Mouse (Mus musculus) limb, embryonic 14.5 days (tissue): ENCODE measurements around the gene Fat3. TPM values are rescaled to one million over a fixed set of nuclear protein-coding genes. Genes with fewer than 3 reads are reported as not detected.

Source experiments
- ATAC-seq: fragments of 200-750 bp; cut with Nextera tagmentation; 2 replicates; pipeline ENCODE4 v1.8.0; 2017; ENCODE audit warnings: low read depth, moderate number of reproducible peaks, moderate TSS enrichment; ENCODE audit not compliant: low FRiP score
- DNase-seq: peaks from one replicate; pipeline ENCODE4 v3.0.0-alpha.2; 2015; ENCODE audit warnings: low spot score
- H3K27ac ChIP-seq: fragments of 300-500 bp; sonication (generic); replicated peaks from 2 replicates; pipeline ENCODE4 v1.5.1; 2014; ENCODE audit warnings: low read depth, mild to moderate bottlenecking, low read length, moderate library complexity, mixed read lengths
- H3K27me3 ChIP-seq: fragments of 300-500 bp; sonication (generic); 2 replicates; pipeline ENCODE4 v1.6.1; 2014; ENCODE audit warnings: low read length, mixed read lengths; ENCODE audit not compliant: control insufficient read depth, insufficient read depth
- H3K36me3 ChIP-seq: fragments of 300-500 bp; sonication (generic); 2 replicates; pipeline ENCODE4 v1.6.1; 2014; ENCODE audit warnings: mild to moderate bottlenecking, low read length, moderate library complexity, mixed read lengths; ENCODE audit not compliant: control insufficient read depth, insufficient read depth
- H3K4me1 ChIP-seq: fragments of 300-500 bp; sonication (generic); 2 replicates; pipeline ENCODE4 v1.6.1; 2014; ENCODE audit warnings: antibody characterized with exemption, low read length, mixed read lengths; ENCODE audit not compliant: control insufficient read depth, insufficient read depth
- H3K4me2 ChIP-seq: fragments of 300-500 bp; sonication (generic); replicated peaks from 2 replicates; pipeline ENCODE4 v1.6.1; 2014; ENCODE audit warnings: low read depth, mild to moderate bottlenecking, low read length, moderate library complexity; ENCODE audit not compliant: severe bottlenecking
- H3K4me3 ChIP-seq: fragments of 300-500 bp; sonication (generic); replicated peaks from 2 replicates; pipeline ENCODE4 v1.5.1; 2014; ENCODE audit warnings: low read length
- H3K9ac ChIP-seq: fragments of 300-500 bp; sonication (generic); 2 replicates; pipeline ENCODE4 v1.6.1; 2014; ENCODE audit warnings: mild to moderate bottlenecking, low read depth, low read length, moderate library complexity; ENCODE audit not compliant: severe bottlenecking
- H3K9me3 ChIP-seq: fragments of 300-500 bp; sonication (generic); 2 replicates; pipeline ENCODE4 v1.6.1; 2016; ENCODE audit warnings: low read length; ENCODE audit not compliant: control insufficient read depth
- POLR2A ChIP-seq: fragments of 200-500 bp; IDR thresholded peaks from 2 replicates; pipeline ENCODE4 v1.8.0; 2012; ENCODE audit warnings: inconsistent platforms, mild to moderate bottlenecking, moderate library complexity, borderline replicate concordance; ENCODE audit not compliant: insufficient read depth, insufficient read length; ENCODE audit errors: extremely low read depth
- WGBS: fragments of 180-500 bp; shearing (Covaris S2); extraction: QIAGEN DNeasy Blood & Tissue Kit; methylation state at CpG from one replicate; pipeline ENCODE4 v1.1.7; 2014; 5-methylcytosine and 5-hydroxymethylcytosine counted together
- polyA plus RNA-seq, 2 experiments: library from polyadenylated mRNA; depleted of rRNA in 1 of 2; stranded (reverse) in 1 of 2; unstranded in 1 of 2; fragments of >200 nt; fragmentation: Nextera tagmentation in 1 of 2; extraction: Ambion mirVana in 1 of 2; gene quantifications; 2 replicates each; pipeline versions ENCODE4 v1.2.1 to v1.2.3; 2012 to 2014

Gene Fat3
- polyA plus RNA-seq, 2 experiments, result 5.4 to 9.2 TPM

DNA sequence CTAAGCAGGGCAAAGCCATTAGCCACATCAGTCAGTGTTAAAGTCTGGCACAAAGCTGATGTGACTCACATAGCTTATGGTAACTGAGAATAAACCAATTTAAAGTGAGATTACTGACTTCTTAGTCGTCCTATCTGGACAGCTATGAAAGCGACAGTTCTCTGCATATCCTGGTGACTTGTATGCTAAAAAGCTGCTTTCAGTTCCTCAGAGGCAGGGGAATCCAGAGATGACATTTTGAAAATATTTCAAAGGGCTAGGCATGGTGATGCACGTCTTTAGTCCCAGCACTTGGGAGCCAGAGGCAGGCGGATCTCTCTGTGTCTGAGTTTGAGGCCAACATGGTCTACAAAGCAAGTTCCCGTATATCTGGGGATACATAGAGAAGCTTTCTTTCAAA lies 272.2 kb downstream of the Fat3 start:
- no peaks in the 10 kb centered on the region for H3K4me1 ChIP-seq
- no peak overlapping the region for H3K4me2 ChIP-seq
- no peak overlapping the region for H3K4me3 ChIP-seq
- 83% methylated on average over 5 of the region's 5 CpGs for WGBS
- TF ChIP-seq POLR2A, result no peak
- H3K27ac ChIP-seq, result no peak overlapping the region
- no peaks in the 10 kb centered on the region for H3K36me3 ChIP-seq
- H3K9me3 ChIP-seq, result no peaks in the 10 kb centered on the region
- ATAC-seq (no peak), DNase-seq (no peak)
- H3K9ac ChIP-seq, result no peak overlapping the region
- H3K27me3 ChIP-seq, result no peaks in the 10 kb centered on the region

DNA sequence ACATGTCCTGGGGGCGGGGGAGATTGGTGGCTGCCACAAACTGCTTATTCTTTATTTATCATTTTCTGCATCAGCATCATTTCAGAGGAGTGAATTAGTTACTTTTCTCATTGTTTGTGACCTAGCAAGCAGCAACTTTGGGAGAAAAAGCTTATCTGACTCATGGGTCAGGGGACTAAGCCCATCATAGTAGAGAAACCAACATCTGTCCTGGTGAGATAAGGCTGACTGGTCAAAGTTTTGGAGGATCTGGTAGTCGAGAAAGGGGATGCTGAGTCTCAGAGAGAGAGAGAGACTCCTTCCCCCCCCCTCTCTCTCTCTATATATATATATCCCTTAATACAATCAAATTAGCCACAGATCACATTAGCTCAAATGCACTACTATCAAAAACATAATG lies 273.7 kb downstream of the Fat3 start:
- DNase-seq, result no peak
- WGBS, result 74% methylated on average over 2 of the region's 2 CpGs
- H3K36me3 ChIP-seq, result no peaks in the 10 kb centered on the region
- no peak overlapping the region for H3K4me2 ChIP-seq
- no peak for TF ChIP-seq POLR2A
- H3K9me3 ChIP-seq, result no peaks in the 10 kb centered on the region
- H3K4me1 ChIP-seq, result no peaks in the 10 kb centered on the region
- no peak overlapping the region for H3K9ac ChIP-seq
- H3K27me3 ChIP-seq, result no peaks in the 10 kb centered on the region
- no peak for ATAC-seq
- H3K4me3 ChIP-seq, result no peak overlapping the region
- no peak overlapping the region for H3K27ac ChIP-seq

DNA sequence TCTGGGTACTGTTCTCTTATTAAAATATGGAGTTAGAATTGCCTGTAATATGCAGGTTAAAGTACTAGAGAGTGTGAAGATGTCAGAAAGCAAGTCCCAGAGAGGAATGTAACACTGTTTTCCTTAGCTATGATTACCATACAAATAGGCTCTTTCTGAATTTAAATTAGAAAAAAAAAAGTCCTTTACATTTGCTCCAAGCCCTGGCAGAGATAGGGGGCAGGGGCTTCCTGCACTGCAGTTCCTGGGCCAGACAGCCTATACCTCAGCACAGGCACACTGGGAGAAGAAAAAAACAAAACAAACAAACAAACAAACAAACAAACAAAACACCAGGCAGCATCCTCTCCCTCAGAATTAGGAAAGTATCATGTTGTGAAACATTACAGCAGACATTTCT lies 274.5 kb downstream of the Fat3 start:
- Histone ChIP-seq H3K27me3 (no peaks in the 10 kb centered on the region), H3K27ac (no peak overlapping the region), H3K4me2 (no peak overlapping the region), H3K9me3 (no peaks in the 10 kb centered on the region), H3K4me1 (no peaks in the 10 kb centered on the region), H3K9ac (no peak overlapping the region), H3K4me3 (no peak overlapping the region), H3K36me3 (no peaks in the 10 kb centered on the region)
- no peak for DNase-seq
- no peak for TF ChIP-seq POLR2A
- ATAC-seq, result no peak

DNA sequence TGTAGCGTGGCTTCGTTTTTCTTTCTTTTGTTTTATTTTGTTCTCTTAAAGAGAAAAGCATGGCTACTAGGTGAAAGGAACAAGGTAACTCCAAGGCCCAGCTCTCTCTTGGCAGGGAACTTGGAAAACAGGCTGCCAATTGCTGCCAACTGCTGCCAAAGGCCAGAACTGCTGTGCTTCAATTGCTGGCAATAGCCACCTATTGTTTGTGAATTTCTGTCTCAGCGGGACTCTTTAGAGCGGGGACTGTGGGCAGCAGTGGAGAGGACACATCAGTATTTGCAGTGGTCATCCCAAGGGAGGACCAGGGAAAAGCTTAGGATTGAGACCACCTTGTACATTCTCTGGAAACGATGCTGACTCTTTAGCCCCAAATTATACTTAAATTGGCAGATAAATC lies 279.2 kb downstream of the Fat3 start:
- no peak overlapping the region for H3K27ac ChIP-seq
- no peak overlapping the region for H3K9ac ChIP-seq
- TF ChIP-seq POLR2A, result no peak
- no peak for ATAC-seq
- no peak overlapping the region for H3K4me2 ChIP-seq
- H3K27me3 ChIP-seq, result no peaks in the 10 kb centered on the region
- H3K9me3 ChIP-seq, result no peaks in the 10 kb centered on the region
- no peak for DNase-seq
- 68% methylated on average over 5 of the region's 5 CpGs for WGBS
- H3K4me1 ChIP-seq, result no peaks in the 10 kb centered on the region
- no peak overlapping the region for H3K4me3 ChIP-seq
- no peaks in the 10 kb centered on the region for H3K36me3 ChIP-seq

DNA sequence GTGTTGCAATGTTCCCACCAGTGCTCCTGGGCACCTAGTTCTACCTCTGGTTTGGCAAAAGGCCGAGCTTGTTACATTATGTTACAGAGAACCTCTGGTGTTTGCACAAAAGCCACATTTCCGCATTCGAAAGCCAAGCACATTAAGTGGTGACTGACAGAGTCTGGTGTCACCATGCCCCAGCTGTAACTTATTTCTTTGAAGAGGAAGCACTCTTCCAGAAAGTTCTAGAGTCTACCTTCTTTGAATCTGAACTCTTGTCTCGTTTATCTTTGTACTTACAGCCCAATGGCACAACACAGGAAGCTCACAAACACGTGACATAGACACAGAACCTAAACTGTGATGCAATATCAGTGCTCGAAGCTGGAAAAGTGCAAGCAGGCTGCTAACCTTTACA lies 284.9 kb downstream of the Fat3 start:
- 45% methylated on average over 6 of the region's 6 CpGs for WGBS
- no peak overlapping the region for H3K9ac ChIP-seq
- no peak for ATAC-seq
- no peak overlapping the region for H3K4me3 ChIP-seq
- no peaks in the 10 kb centered on the region for H3K27me3 ChIP-seq
- no peaks in the 10 kb centered on the region for H3K36me3 ChIP-seq
- no peak overlapping the region for H3K27ac ChIP-seq
- no peak overlapping the region for H3K4me2 ChIP-seq
- no peaks in the 10 kb centered on the region for H3K9me3 ChIP-seq
- DNase-seq, result no peak
- H3K4me1 ChIP-seq, result peaks cover 7% of the 10 kb centered on the region; the same call in 1 of the 2 replicates
- TF ChIP-seq POLR2A, result no peak

DNA sequence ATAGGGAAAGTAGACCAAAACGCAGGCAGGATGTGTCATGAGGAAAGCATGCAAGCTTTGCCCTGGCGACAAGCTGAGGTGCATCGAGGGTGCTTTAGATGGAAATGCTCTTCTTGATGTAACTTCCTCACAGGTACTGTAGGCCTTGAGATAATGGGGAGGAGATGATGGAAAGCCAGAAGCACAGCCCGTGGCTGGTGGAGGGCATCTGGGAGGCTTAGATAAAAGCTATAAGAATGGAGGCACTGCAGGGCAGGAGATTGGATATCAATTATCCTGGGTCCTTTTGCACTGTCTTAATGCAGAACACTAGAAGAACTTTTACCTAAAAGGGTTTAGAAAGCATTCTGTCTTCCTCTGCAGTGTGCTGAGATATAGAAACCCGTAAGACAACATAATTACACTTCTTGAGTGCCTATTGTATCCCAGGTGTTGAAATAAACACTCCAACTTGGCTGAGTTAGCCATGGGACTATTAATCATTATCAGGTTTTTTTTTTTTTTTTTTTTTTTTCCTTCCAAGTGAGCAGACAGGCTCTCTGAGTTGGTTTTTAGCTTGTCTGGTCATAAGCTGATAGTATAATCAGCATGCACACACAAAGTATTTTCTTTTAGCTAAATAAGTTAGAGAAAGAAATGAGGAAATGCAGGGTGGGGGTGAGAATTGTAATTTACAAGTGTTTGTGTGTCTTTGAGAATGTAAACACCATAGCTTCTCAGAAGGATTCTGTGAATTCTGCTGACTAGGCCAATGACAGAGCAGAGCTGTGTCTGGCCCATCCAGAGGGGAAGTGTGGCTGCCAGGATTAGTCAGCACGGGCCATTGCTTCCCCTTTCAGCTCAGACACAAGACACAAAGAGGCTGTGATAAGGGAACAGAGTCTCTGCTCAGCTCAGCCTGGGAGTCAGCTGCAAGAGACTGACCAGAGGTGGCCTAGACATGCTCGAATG lies 286.1 kb downstream of the Fat3 start:
- peaks cover 7% of the 10 kb centered on the region; the same call in 1 of the 2 replicates for H3K4me1 ChIP-seq
- no peak overlapping the region for H3K9ac ChIP-seq
- DNase-seq (no peak), ATAC-seq (no peak)
- WGBS, result 61% methylated on average over 7 of the region's 7 CpGs
- no peak overlapping the region for H3K4me3 ChIP-seq
- no peaks in the 10 kb centered on the region for H3K36me3 ChIP-seq
- H3K9me3 ChIP-seq, result no peaks in the 10 kb centered on the region
- H3K4me2 ChIP-seq, result no peak overlapping the region
- no peak for TF ChIP-seq POLR2A
- H3K27ac ChIP-seq, result no peak overlapping the region
- no peaks in the 10 kb centered on the region for H3K27me3 ChIP-seq
